Mouse (Mus musculus): ENCODE measurements at regions not wholly inside any gene's neighbourhood (a gene's known extent, or its start where the extent isn't known, plus 50 kb on each side); places are given as distances from the start of the nearest gene placed in this dataset.
"Not testable (repeated sequence)": the region's sequence is repeated elsewhere in the genome, so short reads cannot be mapped to it uniquely, and the experiment has no call there.

GRCm38 (mm10) chr3:117265790-117266189, 94.9 kb downstream of the Plppr4 start:
- no peak for DNase-seq (ENCODE audit: low read depth, low spot score)
- 85% methylated on average over 9 of the region's 9 CpGs for WGBS

- DNase-seq (ENCODE audit: low read depth, low spot score), result no peak
Observed at GRCm38 (mm10) chr3:117247833-117248232, 112.8 kb downstream of the Plppr4 start.

- no peak for DNase-seq (ENCODE audit: low read depth, low spot score)
- WGBS, result 81% methylated on average over 6 of the region's 6 CpGs
Observed at GRCm38 (mm10) chr3:117241810-117242209, 118.9 kb downstream of the Plppr4 start.

GRCm38 (mm10) chr3:117226616-117227015, 134.1 kb downstream of the Plppr4 start:
- DNase-seq (ENCODE audit: low read depth, low spot score), result no peak
- WGBS, result 90% methylated on average over 3 of the region's 3 CpGs

DNA sequence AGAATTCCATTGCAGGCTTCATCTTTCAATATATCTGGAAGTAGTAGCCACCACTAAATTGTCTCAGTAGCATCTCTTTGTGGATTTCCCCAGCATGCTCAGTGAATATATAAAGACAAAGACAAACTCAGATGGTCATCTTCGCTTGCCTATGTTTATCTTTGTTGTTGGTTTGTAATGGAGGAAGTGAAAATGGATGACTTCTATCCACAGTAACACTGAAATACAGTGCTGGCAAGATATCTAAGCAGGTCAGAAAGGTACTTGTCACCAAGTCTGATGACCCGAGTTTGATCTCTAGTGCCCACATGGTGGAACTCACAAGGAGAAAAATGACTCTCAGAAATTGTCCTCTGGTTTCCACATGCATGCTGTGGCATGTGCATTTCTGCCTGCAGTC, 135.6 kb downstream of the Plppr4 start:
- 64% methylated on average over 2 of the region's 2 CpGs for WGBS
- DNase-seq (ENCODE audit: low read depth, low spot score), result no peak

GRCm38 (mm10) chr3:117217952-117218351, 142.7 kb downstream of the Plppr4 start:
- no peak for DNase-seq (ENCODE audit: low read depth, low spot score)
- 51% methylated on average over 1 of the region's 1 CpGs for WGBS

DNA sequence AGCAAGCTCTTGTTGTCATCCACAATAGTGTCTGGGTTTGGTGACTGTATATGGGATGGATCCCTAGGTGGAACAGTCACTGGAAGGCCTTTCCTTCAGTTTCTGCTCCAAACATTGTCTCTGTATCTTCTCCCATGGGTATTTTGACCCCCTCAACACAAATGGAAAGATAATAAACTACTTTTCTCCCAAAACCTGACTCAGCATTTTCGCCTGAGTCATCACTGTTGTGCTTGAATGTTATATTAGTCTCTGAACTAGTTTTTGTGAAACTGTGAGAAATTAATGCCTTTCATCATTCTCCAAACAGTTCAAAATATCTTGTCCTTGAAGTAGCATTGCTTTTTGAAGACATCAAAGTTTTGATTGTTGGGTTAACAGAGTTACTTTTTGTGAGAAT, 168.8 kb downstream of the Plppr4 start:
- no peak for DNase-seq (ENCODE audit: low read depth, low spot score)
- 64% methylated on average over 1 of the region's 1 CpGs for WGBS

DNA sequence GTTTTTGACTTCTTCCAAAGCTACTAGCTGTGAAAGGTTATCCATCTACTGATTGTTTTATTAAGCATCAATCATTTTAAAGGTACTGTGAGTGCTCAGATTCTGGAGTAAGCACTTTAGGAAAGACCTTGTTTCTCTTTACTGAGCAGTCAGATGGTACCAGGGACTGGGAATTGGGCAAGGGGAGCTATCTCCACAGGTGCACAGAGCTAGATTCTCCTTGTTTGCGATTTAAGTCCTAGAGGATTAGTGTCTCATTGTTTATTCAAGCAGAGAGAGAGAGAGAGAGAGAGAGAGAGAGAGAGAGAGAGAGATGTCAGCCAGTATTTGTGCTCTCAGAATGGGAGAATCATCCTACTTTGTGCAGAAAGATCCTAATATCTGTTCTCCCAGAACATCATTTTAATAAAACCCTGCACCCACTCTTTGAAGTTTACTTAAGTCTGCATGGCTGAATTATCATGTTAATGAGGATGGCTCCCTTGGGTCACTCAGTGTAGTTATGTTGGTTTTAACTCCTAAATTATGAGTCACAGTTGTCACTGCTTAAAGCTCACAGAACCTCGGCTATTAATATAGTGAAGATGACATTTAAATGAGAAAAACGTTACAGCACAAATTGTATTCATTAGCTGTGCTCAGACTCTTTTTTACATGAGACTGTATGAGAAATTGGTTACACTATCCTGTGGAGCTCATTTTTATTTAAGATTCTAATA, 171.7 kb downstream of the Plppr4 start:
- 58% methylated on average over 3 of the region's 3 CpGs for WGBS

DNA sequence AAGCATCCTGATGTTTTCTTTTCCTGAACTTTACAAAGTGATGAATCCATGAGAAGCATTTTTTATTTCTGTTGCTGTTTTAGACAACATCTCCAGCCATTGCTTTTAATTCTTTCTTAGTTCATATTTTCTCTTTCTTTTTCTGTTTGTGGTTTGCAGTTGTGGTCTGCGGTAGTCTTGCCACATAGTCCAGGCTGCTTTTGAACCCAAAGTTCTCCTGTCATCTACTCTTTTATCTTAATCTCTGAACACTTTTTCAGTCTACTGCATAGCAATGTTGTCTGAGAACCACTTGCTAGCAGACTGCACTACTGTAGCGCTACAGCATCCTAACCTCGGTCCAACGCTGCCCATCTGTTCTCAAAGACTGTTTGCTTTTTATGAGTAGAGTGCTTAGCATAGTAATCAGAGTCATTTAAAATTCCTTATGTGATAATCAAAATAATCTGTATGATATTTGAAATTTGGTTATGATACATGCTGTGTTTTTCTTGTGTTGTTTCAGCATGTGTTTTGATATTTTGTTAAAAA, 177.0 kb downstream of the Plppr4 start:
- DNase-seq (ENCODE audit: low read depth, low spot score), result no peak
- 85% methylated on average over 4 of the region's 4 CpGs for WGBS

More for the DNA sequence above, 171.7 kb downstream of the Plppr4 start:
- DNase-seq (ENCODE audit: low read depth, low spot score), result no peak

- 75% methylated on average over 2 of the region's 2 CpGs for WGBS
- no peak for DNase-seq (ENCODE audit: low read depth, low spot score)
Observed at GRCm38 (mm10) chr3:117169740-117170139, 190.9 kb downstream of the Plppr4 start.

- no peak for DNase-seq (ENCODE audit: low read depth, low spot score)
- 44% methylated on average over 1 of the region's 1 CpGs for WGBS
Observed at GRCm38 (mm10) chr3:117163046-117163445, 194.3 kb upstream of the Palmd start.

GRCm38 (mm10) chr3:117160689-117161088, 191.9 kb upstream of the Palmd start:
- WGBS, result 91% methylated on average over 3 of the region's 3 CpGs
- DNase-seq (ENCODE audit: low read depth, low spot score), result not testable (repeated sequence)

- 82% methylated on average over 6 of the region's 6 CpGs for WGBS
Observed at GRCm38 (mm10) chr3:117155274-117155673, 186.5 kb upstream of the Palmd start.

DNA sequence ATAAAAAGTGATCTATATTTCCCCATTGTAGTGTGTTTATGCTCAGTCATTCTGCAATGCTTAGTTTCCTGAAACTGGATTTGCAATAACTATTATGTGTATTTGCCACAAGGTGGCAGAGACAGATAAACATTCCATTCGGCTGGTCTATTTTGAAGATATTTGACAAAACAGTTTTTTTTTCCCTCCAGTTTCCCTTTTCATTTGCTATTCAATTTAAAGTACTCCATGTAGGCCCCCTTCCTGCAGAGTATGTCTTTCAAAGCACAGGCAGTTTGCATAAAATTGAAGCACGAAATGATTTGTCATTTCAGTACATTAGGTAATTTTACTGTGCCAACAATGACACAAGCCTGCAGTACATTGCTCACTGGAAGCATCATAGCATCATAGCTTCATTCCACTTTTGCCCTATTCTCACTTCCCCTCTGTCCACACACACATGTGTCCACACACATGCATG, 184.3 kb upstream of the Palmd start:
- no peak for DNase-seq (ENCODE audit: low read depth, low spot score)
- WGBS, result 44% methylated on average over 2 of the region's 2 CpGs

More at GRCm38 (mm10) chr3:117155274-117155673, 186.5 kb upstream of the Palmd start:
- no peak for DNase-seq (ENCODE audit: low read depth, low spot score)

DNA sequence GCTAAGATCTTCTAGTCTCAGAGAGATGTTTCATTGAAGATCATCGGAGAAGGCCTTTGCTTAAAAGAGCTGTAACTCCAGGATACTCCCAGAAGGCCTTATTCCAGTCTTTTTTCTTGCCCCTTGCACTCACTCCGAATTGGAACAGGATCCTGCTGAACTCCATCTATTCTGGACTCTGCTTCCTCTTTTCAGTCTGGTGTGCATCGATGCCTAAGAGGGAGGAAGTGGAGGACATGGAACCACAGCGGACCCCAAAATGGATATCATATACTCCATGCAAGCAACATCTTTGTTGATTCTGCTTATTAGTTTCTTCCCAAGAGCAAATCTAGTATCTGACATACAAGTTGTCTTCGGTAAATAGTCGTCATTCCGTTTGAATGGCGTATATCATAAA, 183.6 kb upstream of the Palmd start:
- 78% methylated on average over 8 of the region's 8 CpGs for WGBS
- no peak for DNase-seq (ENCODE audit: low read depth, low spot score)

DNA sequence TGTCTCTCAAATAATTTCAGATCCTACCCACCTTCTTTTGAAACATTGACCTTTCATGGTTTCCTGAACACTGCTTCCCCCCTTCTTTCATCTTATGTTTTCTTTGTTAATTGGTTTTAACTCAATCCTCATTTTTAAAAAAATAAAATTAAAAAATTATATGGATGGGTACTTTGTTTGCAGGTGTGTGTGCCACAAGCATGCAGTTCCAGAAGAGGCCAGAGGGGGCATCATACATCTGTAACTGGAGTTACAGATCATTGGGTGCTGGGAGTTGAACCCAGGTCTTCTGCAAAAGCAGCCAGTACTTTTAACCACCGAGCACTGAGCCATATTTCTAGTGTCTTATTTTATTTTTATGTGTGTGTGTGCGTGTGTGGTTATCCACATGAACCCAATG, 178.6 kb upstream of the Palmd start:
- 87% methylated on average over 2 of the region's 2 CpGs for WGBS
- no peak for DNase-seq (ENCODE audit: low read depth, low spot score)

GRCm38 (mm10) chr3:117139835-117140234, 171.0 kb upstream of the Palmd start:
- DNase-seq (ENCODE audit: low read depth, low spot score), result no peak
- 60% methylated on average over 2 of the region's 2 CpGs for WGBS

DNA sequence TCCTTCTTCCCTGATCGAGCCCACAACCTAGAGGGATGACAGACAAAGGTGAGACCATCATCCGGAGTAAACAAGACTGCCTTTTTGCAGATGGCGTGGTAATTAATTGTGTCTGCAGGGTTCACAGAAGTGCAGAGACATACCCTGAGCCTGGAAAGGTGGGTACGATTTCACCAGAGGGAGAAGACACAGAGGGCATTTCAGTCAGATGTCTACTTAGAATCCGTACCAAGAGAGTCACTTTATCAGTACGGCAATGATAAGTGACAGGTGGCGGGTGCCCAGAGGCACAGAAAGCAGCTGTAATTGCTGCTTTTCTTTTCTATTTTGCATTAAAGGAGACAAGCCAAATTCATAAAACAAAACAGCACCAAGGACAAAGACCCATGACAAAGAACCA, 169.9 kb upstream of the Palmd start:
- no peak for DNase-seq (ENCODE audit: low read depth, low spot score)
- 77% methylated on average over 7 of the region's 7 CpGs for WGBS

DNA sequence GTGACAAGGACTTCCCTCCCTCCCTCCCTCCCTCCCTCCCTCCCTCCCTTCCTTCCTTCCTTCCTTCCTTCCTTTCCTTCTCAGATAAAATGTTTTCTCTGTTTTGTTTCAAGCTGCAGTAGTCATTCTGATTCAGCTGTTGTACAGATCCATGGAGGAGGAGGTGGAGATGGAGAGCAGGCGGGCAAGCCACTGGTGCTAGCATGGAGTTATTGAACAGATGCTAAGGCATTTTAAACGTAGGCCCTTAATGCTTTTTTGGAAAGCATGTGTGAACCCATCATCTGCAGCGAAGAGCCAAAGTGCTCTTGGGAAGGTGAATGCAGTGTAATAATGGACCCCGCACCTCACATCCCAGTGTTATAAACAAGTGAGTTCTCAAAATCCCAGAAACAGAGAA, 164.1 kb upstream of the Palmd start:
- DNase-seq (ENCODE audit: low read depth, low spot score), result no peak
- WGBS, result 86% methylated on average over 4 of the region's 4 CpGs

DNA sequence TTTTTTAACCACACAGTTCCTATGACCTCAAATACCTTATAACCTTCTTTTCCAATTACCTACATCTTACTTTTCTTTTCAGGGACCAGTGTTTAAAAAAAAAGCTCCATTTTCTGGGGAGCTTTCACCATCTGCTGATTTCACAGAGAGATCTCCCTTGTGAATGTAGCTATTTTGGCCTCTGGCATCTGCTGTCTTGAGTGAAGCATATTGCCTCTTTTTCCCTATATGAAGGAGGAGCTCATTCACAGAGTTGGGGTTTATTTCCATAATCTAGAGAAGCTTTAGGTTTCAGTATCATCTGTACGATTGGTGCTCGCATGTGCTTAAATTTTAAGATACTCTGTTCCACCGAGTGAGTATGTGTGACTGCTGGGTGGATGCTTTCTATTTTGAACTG, 153.4 kb upstream of the Palmd start:
- 94% methylated on average over 3 of the region's 3 CpGs for WGBS
- DNase-seq (ENCODE audit: low read depth, low spot score), result no peak

Measured in large intestine, adult 2 months (tissue).